Mouse (Mus musculus) cerebellum, adult 9-11 months (tissue): Measurements from ENCODE around the gene Tm9sf2.

Experiments
- DNase-seq: peaks from one replicate; pipeline ENCODE4 v3.0.0; 2022

Gene Tm9sf2

GRCm38 (mm10) chr14:122181078-122181814 is 74.4 kb downstream of the Tm9sf2 start, which contains the start of gene Clybl:
Clybl (plus strand) TSS chr14:122181704.
- peak; percentile 96 for DNase-seq

- no peak for DNase-seq
Measured at GRCm38 (mm10) chr14:122181815-122182157, 74.9 kb downstream of the Tm9sf2 start.

GRCm38 (mm10) chr14:122182220-122182619 is 75.4 kb downstream of the Tm9sf2 start:
- no peak for DNase-seq

- DNase-seq: no peak
Measured at GRCm38 (mm10) chr14:122183974-122184373, 77.1 kb downstream of the Tm9sf2 start.

- no peak for DNase-seq
Measured at GRCm38 (mm10) chr14:122188250-122188649, 81.4 kb downstream of the Tm9sf2 start.

- DNase-seq: no peak
Measured at GRCm38 (mm10) chr14:122189901-122190300, 83.1 kb downstream of the Tm9sf2 start.

GRCm38 (mm10) chr14:122190527-122190926 is 83.7 kb downstream of the Tm9sf2 start:
- DNase-seq: no peak

- DNase-seq: peak; percentile 66
Measured at GRCm38 (mm10) chr14:122190941-122191510, 84.2 kb downstream of the Tm9sf2 start.

GRCm38 (mm10) chr14:122194630-122195029 is 87.8 kb downstream of the Tm9sf2 start:
- DNase-seq: no peak

GRCm38 (mm10) chr14:122196851-122197250 is 90.0 kb downstream of the Tm9sf2 start:
- no peak for DNase-seq

- no peak for DNase-seq
Measured at GRCm38 (mm10) chr14:122200247-122200885, 93.5 kb downstream of the Tm9sf2 start.

GRCm38 (mm10) chr14:122209177-122209576 is 102.3 kb downstream of the Tm9sf2 start:
- DNase-seq: no peak
